Mouse (Mus musculus): ENCODE measurements around the gene Ttc23l. TPM values are rescaled to one million over a fixed set of nuclear protein-coding genes. Genes with fewer than 3 reads are reported as not detected.

Ttc23l gene
- total RNA-seq (2023), result not detected

GRCm38 (mm10) chr15:10558465-10558864 is at the start of gene Ttc23l:
Ttc23l (minus strand) TSS chr15:10558668.

GRCm38 (mm10) chr15:10485484-10486364 is 72.7 kb downstream of the Ttc23l start, which contains the start of the genes Brix1 and Rad1:
Brix1 (minus strand) TSS chr15:10485947.
Rad1 (plus strand) TSS chr15:10486018.

DNA sequence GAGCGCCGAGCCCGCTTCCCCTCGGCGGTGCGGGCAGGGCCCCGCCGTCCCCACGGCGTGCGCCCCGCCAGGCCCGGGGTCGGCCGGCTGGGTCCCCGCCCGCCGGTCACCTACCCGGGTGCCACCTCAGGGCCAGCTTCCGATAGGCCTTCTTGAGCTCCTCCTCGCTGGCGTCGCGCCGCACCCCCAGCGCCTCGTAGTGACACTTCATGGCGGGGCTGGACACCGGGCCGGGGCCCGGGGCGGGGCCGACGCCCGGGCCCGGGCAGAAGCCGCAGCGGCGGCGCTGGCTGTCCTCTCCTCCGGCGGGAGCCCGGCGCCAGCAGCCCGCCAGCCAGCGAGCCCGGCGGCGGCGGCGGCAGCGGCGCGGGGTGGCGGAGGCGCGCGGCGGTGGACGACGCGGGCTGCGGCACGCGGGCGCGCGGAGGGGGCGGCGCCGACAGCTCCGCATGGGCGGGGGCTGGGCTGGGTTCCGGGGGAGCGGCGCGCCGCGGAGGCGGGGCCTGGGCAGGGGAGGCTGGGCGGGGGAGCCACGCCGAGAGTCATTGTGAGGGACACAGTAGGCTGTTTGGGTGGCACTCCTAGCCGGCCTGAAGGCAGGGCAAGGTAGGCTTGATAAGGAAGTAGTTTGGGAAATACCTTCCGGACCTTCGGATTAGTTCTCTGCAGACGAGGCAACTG is 88.2 kb downstream of the Ttc23l start, which contains the start of gene Dnajc21:
TSS of gene Dnajc21 (minus strand) at position 366 of the 681 bp plus-strand sequence.

Other genes starting within 250 kb of the Ttc23l start
- gene Gm21973, start 233.3 kb downstream of the Ttc23l start, total RNA-seq (2023), result not detected
- gene Agxt2, start 200.1 kb downstream of the Ttc23l start, total RNA-seq (2023), result not detected
- 10 to 100 TPM; 20.3 to 25.6 TPM for gene Dnajc21, start 88.2 kb downstream of the Ttc23l start, total RNA-seq (2023)
- 10 to 100 TPM; 19.3 to 21.6 TPM for gene Brix1, start 72.7 kb downstream of the Ttc23l start, total RNA-seq (2023)
- 10 to 100 TPM; 14.3 to 15.8 TPM for gene Rad1, start 72.7 kb downstream of the Ttc23l start, total RNA-seq (2023)
- gene Rai14, start 156.0 kb upstream of the Ttc23l start, total RNA-seq (2023), result 1 to 10 TPM; 2.6 to 3.0 TPM